Mouse (Mus musculus) olfactory bulb, adult 2 months (tissue): ENCODE data around the gene Rab25.

Source experiments
- CTCF ChIP-seq: fragments of 200-500 bp; IDR thresholded peaks from 2 replicates; pipeline ENCODE4 v1.5.1; 2012; ENCODE audit warnings: low read depth, mild to moderate bottlenecking, low read length, moderate library complexity; ENCODE audit not compliant: insufficient read depth
- POLR2A ChIP-seq: fragments of 200-500 bp; IDR thresholded peaks from 2 replicates; pipeline ENCODE4 v1.6.1; 2012; ENCODE audit warnings: mild to moderate bottlenecking, low read depth, low read length, moderate library complexity; ENCODE audit not compliant: insufficient read depth

DNA sequence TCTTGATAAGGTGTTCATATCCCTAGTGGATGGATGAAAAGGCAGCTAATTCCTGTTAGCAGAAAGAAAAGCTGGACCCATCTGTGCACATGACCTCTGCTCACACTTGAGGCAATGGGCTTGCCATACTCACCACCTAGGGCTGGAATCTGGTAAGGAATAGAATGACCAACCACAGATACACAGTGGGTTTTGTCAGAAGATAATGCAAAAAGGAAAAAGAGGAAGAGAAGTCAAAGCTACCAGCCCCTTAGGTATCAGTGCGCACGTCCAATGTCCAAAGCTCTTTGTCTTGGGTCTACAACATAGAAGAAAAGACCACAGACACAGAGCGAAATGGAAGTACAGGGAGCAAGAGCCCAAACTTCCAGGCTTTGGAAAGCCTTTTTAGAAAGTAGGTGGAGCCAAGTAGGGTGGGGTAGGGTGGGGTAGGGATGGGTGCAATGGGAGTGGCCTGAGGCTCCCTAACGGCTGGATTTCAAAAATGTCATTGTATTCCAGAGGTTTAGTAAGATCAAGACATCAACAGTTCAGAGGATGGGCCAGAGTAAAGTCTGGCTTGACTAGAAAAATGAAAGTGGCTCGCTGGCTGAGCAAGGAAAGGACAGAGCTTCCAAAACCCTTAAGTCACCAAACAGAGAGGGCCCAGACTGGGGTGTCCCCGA lies 46.6 kb downstream of the Rab25 start:
- TF ChIP-seq CTCF (no peak), POLR2A (no peak)
